Mouse (Mus musculus): ENCODE data around the gene Pabpc5.

The Pabpc5 gene

DNA sequence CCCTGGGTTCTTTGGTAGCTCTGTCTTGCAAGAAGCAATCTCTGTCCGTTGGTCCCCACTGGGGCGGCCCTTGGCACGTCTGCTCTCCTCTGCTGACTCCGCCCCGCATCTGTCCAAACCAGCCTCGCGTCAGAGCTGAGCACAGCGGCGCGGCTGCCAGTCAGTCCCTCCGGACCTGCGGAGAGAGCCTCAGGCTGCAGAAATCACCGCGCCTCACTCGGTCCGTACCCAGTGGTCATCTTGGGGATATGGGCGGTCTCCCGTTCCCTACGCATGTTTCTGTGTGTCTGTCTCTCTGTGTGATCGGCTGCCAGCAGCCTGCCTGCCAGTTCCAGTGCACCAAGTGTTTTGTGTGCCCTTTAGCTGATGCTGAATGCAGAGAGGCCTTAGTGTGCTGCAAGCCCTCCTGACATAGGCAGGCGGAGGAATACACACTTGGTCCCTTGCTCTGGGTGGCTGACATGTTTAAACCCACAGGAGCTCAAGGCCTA lies at the start of gene Pabpc5:
TSS of gene Pabpc5 (plus strand) at position 116 of the 491 bp plus-strand sequence.
- no peak for DNase-seq (ENCODE audit: low read depth)

- DNase-seq (ENCODE audit: low read depth): no peak
Measured at GRCm38 (mm10) chrX:119886957-119887593, 39.9 kb upstream of the Pabpc5 start.

GRCm38 (mm10) chrX:119888326-119888920 lies 38.6 kb upstream of the Pabpc5 start:
- no peak for DNase-seq (ENCODE audit: low read depth)

- no peak for DNase-seq (ENCODE audit: low read depth)
Measured at GRCm38 (mm10) chrX:119927852-119928251, 856 bp downstream of the Pabpc5 start.
